Mouse (Mus musculus) olfactory bulb, adult 2 months (tissue): ENCODE measurements at regions not wholly inside any gene's neighbourhood (a gene's known extent, or its start where the extent isn't known, plus 50 kb on each side); places are given as distances from the start of the nearest gene placed in this dataset.

Experiments
- CTCF ChIP-seq: fragments of 200-500 bp; IDR thresholded peaks from 2 replicates; pipeline ENCODE4 v1.5.1; 2012; ENCODE audit warnings: low read depth, mild to moderate bottlenecking, low read length, moderate library complexity; ENCODE audit not compliant: insufficient read depth
- POLR2A ChIP-seq: fragments of 200-500 bp; IDR thresholded peaks from 2 replicates; pipeline ENCODE4 v1.6.1; 2012; ENCODE audit warnings: mild to moderate bottlenecking, low read depth, low read length, moderate library complexity; ENCODE audit not compliant: insufficient read depth

GRCm38 (mm10) chr13:70910934-70911333 is 69.3 kb upstream of the Adamts16 start:
- TF ChIP-seq CTCF (no peak), POLR2A (no peak)
